Mouse (Mus musculus): Measurements from ENCODE around the gene Serpinb3a. TPM values are rescaled to one million over a fixed set of nuclear protein-coding genes. Genes with fewer than 3 reads are reported as not detected.
"Not testable (repeated sequence)": the region's sequence is repeated elsewhere in the genome, so short reads cannot be mapped to it uniquely, and the experiment has no call there.

The Serpinb3a gene
- polyA plus RNA-seq (2016; fragmentation: Nextera tagmentation; extraction: Ambion mirVana), result not detected in 2 replicates

GRCm38 (mm10) chr1:107052203-107052602 lies at the start of gene Serpinb3a:
Serpinb3a (minus strand) TSS chr1:107052303.
- no peak for ATAC-seq (ENCODE audit: low FRiP score)
- H3K9ac ChIP-seq, result no peak within 1 kb of the TSS
- H3K4me2 ChIP-seq (replicated peaks), result no peak within 1 kb of the TSS
- H3K4me3 ChIP-seq, result no peak within 1 kb of the TSS
- H3K36me3 ChIP-seq, result no peaks in the 10 kb centered on the region
- H3K27me3 ChIP-seq, result no peaks in the 10 kb centered on the region
- H3K4me1 ChIP-seq, result no peaks in the 10 kb centered on the region
- H3K9me3 ChIP-seq (replicated peaks), result no peaks in the 10 kb centered on the region
- no peak within 1 kb of the TSS for H3K27ac ChIP-seq
- WGBS, result 88% methylated on average over 1 of the region's 1 CpGs

GRCm38 (mm10) chr1:107098417-107098816 lies 46.3 kb upstream of the Serpinb3a start:
- no peak for ATAC-seq (ENCODE audit: low FRiP score)
- WGBS, result 93% methylated on average over 2 of the region's 2 CpGs

GRCm38 (mm10) chr1:107083406-107083805 lies 31.3 kb upstream of the Serpinb3a start, which contains the start of gene Serpinb3d:
Serpinb3d (minus strand) TSS chr1:107083506.
- Histone ChIP-seq H3K36me3 (no peaks in the 10 kb centered on the region), H3K9ac (no peak within 1 kb of the TSS), H3K4me2 (replicated peaks) (no peak within 1 kb of the TSS), H3K9me3 (replicated peaks) (no peaks in the 10 kb centered on the region), H3K27ac (no peak within 1 kb of the TSS), H3K4me1 (no peaks in the 10 kb centered on the region), H3K27me3 (no peaks in the 10 kb centered on the region), H3K4me3 (no peak within 1 kb of the TSS)
- no peak for ATAC-seq (ENCODE audit: low FRiP score)

More at GRCm38 (mm10) chr1:107098417-107098816, 46.3 kb upstream of the Serpinb3a start:
- no peaks in the 10 kb centered on the region for H3K27me3 ChIP-seq
- no peak overlapping the region for H3K4me3 ChIP-seq
- H3K27ac ChIP-seq, result no peak overlapping the region
- no peaks in the 10 kb centered on the region for H3K36me3 ChIP-seq
- no peaks in the 10 kb centered on the region for H3K4me1 ChIP-seq
- no peak overlapping the region for H3K9ac ChIP-seq
- no peaks in the 10 kb centered on the region for H3K9me3 ChIP-seq (replicated peaks)
- no peak overlapping the region for H3K4me2 ChIP-seq (replicated peaks)

- 86% methylated on average over 3 of the region's 3 CpGs for WGBS
Observed at GRCm38 (mm10) chr1:107034236-107034635, 17.9 kb downstream of the Serpinb3a start.

GRCm38 (mm10) chr1:107025886-107026285 lies 26.2 kb downstream of the Serpinb3a start:
- 67% methylated on average over 1 of the region's 1 CpGs for WGBS
- Histone ChIP-seq H3K9ac (no peak overlapping the region), H3K4me3 (no peak overlapping the region), H3K4me1 (no peaks in the 10 kb centered on the region), H3K27me3 (no peaks in the 10 kb centered on the region), H3K27ac (no peak overlapping the region), H3K9me3 (replicated peaks) (no peaks in the 10 kb centered on the region), H3K36me3 (no peaks in the 10 kb centered on the region), H3K4me2 (replicated peaks) (no peak overlapping the region)
- no peak for ATAC-seq (ENCODE audit: low FRiP score)

More at GRCm38 (mm10) chr1:107034236-107034635, 17.9 kb downstream of the Serpinb3a start:
- not testable (repeated sequence) for H3K27me3 ChIP-seq; ATAC-seq (ENCODE audit: low FRiP score); H3K36me3 ChIP-seq; H3K9ac ChIP-seq; H3K27ac ChIP-seq; H3K4me1 ChIP-seq; H3K4me2 ChIP-seq (replicated peaks); H3K9me3 ChIP-seq (replicated peaks); H3K4me3 ChIP-seq

- no peak overlapping the region for H3K27ac ChIP-seq
- no peaks in the 10 kb centered on the region for H3K27me3 ChIP-seq
- no peaks in the 10 kb centered on the region for H3K36me3 ChIP-seq
- ATAC-seq (ENCODE audit: low FRiP score), result no peak
- H3K9me3 ChIP-seq (replicated peaks), result no peaks in the 10 kb centered on the region
- no peak overlapping the region for H3K4me2 ChIP-seq (replicated peaks)
- no peak overlapping the region for H3K4me3 ChIP-seq
- no peak overlapping the region for H3K9ac ChIP-seq
- WGBS, result 84% methylated on average over 7 of the region's 7 CpGs
- H3K4me1 ChIP-seq, result no peaks in the 10 kb centered on the region
Observed at GRCm38 (mm10) chr1:107015210-107015609, 36.9 kb downstream of the Serpinb3a start.

- H3K27me3 ChIP-seq, result no peaks in the 10 kb centered on the region
- 0 out of 2 replicates have a peak, but pooled peaks have one; percentile 40 for ATAC-seq (ENCODE audit: low FRiP score)
- no peak overlapping the region for H3K4me2 ChIP-seq (replicated peaks)
- no peaks in the 10 kb centered on the region for H3K4me1 ChIP-seq
- H3K36me3 ChIP-seq, result no peaks in the 10 kb centered on the region
- no peaks in the 10 kb centered on the region for H3K9me3 ChIP-seq (replicated peaks)
- 33% methylated on average over 2 of the region's 2 CpGs for WGBS
- no peak overlapping the region for H3K27ac ChIP-seq
- H3K9ac ChIP-seq, result no peak overlapping the region
- no peak overlapping the region for H3K4me3 ChIP-seq
Observed at GRCm38 (mm10) chr1:107014530-107014929, 37.6 kb downstream of the Serpinb3a start.

- H3K9ac ChIP-seq, result no peak overlapping the region
- H3K4me2 ChIP-seq (replicated peaks), result no peak overlapping the region
- no peaks in the 10 kb centered on the region for H3K27me3 ChIP-seq
- H3K4me3 ChIP-seq, result no peak overlapping the region
- no peaks in the 10 kb centered on the region for H3K4me1 ChIP-seq
- 71% methylated on average over 3 of the region's 3 CpGs for WGBS
- no peak for ATAC-seq (ENCODE audit: low FRiP score)
- H3K36me3 ChIP-seq, result no peaks in the 10 kb centered on the region
- no peaks in the 10 kb centered on the region for H3K9me3 ChIP-seq (replicated peaks)
- no peak overlapping the region for H3K27ac ChIP-seq
Observed at GRCm38 (mm10) chr1:107006316-107006715, 45.8 kb downstream of the Serpinb3a start.

- H3K27ac ChIP-seq, result no peak overlapping the region
- H3K4me3 ChIP-seq, result no peak overlapping the region
- ATAC-seq (ENCODE audit: low FRiP score), result no peak
Observed at GRCm38 (mm10) chr1:107001754-107002153, 50.3 kb downstream of the Serpinb3a start.

GRCm38 (mm10) chr1:107000424-107000823 lies 51.7 kb downstream of the Serpinb3a start:
- Histone ChIP-seq H3K9ac (no peak overlapping the region), H3K9me3 (replicated peaks) (no peaks in the 10 kb centered on the region), H3K27ac (no peak overlapping the region), H3K36me3 (no peaks in the 10 kb centered on the region), H3K4me2 (replicated peaks) (no peak overlapping the region), H3K27me3 (no peaks in the 10 kb centered on the region), H3K4me3 (no peak overlapping the region), H3K4me1 (no peaks in the 10 kb centered on the region)
- 74% methylated on average over 13 of the region's 13 CpGs for WGBS
- ATAC-seq (ENCODE audit: low FRiP score), result no peak

More at GRCm38 (mm10) chr1:107001754-107002153, 50.3 kb downstream of the Serpinb3a start:
- H3K27me3 ChIP-seq, result no peaks in the 10 kb centered on the region
- 83% methylated on average over 2 of the region's 2 CpGs for WGBS
- H3K36me3 ChIP-seq, result no peaks in the 10 kb centered on the region
- H3K4me2 ChIP-seq (replicated peaks), result no peak overlapping the region
- H3K9ac ChIP-seq, result no peak overlapping the region
- no peaks in the 10 kb centered on the region for H3K9me3 ChIP-seq (replicated peaks)
- no peaks in the 10 kb centered on the region for H3K4me1 ChIP-seq

Other genes with a start within 250 kb of the Serpinb3a start
- 0.21 and 0.38 TPM in 2 replicates for gene Serpinb5, start 191.1 kb downstream of the Serpinb3a start, polyA plus RNA-seq (2016; fragmentation: Nextera tagmentation; extraction: Ambion mirVana)
- not detected in 2 replicates for gene Serpinb12, start 117.9 kb downstream of the Serpinb3a start, polyA plus RNA-seq (2016; fragmentation: Nextera tagmentation; extraction: Ambion mirVana)
- gene Serpinb13, start 71.3 kb downstream of the Serpinb3a start, polyA plus RNA-seq (2016; fragmentation: Nextera tagmentation; extraction: Ambion mirVana), result not detected in 2 replicates
- gene Serpinb3d, start 31.2 kb upstream of the Serpinb3a start, polyA plus RNA-seq (2016; fragmentation: Nextera tagmentation; extraction: Ambion mirVana), result not detected in 2 replicates
- gene Serpinb3b, start 226.1 kb upstream of the Serpinb3a start, polyA plus RNA-seq (2016; fragmentation: Nextera tagmentation; extraction: Ambion mirVana), result not detected in 2 replicates
- not detected in 2 replicates for gene Serpinb3c, start 226.1 kb upstream of the Serpinb3a start, polyA plus RNA-seq (2016; fragmentation: Nextera tagmentation; extraction: Ambion mirVana)

Measured in hindbrain, embryonic 12.5 days (tissue).